Mouse (Mus musculus) left cerebral cortex, adult 9 months (tissue): ENCODE data around the gene Slc7a12.

ENCODE experiments used
- DNase-seq, 2 experiments: peaks; one replicate each; pipeline ENCODE4 v3.0.0; 2022; ENCODE audit warnings: low spot score in 2 of 2

The Slc7a12 gene

GRCm38 (mm10) chr3:14480397-14480796 is at the start of gene Slc7a12:
Gene Slc7a12, plus strand, starts transcription at chr3:14480697.
- no peak for DNase-seq

GRCm38 (mm10) chr3:14432381-14432780 is 48.1 kb upstream of the Slc7a12 start:
- DNase-seq = no peak

- DNase-seq = no peak
Observed at GRCm38 (mm10) chr3:14446015-14446414, 34.5 kb upstream of the Slc7a12 start.

- no peak for DNase-seq
Observed at GRCm38 (mm10) chr3:14446691-14447090, 33.8 kb upstream of the Slc7a12 start.
